Mouse (Mus musculus): ENCODE results near the gene Ttc25.
"Not testable (repeated sequence)": the region's sequence is repeated elsewhere in the genome, so short reads cannot be mapped to it uniquely, and the experiment has no call there.

The Ttc25 gene

GRCm38 (mm10) chr11:100570430-100571201 is 25.2 kb downstream of the Ttc25 start:
- DNase-seq (ENCODE audit: low spot score in 2 of 2): peak; percentile 36 to 83

GRCm38 (mm10) chr11:100571202-100571567 is 25.8 kb downstream of the Ttc25 start:
- no peak for DNase-seq (ENCODE audit: low spot score in 2 of 2)

GRCm38 (mm10) chr11:100574188-100574587 is 28.8 kb downstream of the Ttc25 start:
- DNase-seq (ENCODE audit: low spot score in 2 of 2): no peak

DNA sequence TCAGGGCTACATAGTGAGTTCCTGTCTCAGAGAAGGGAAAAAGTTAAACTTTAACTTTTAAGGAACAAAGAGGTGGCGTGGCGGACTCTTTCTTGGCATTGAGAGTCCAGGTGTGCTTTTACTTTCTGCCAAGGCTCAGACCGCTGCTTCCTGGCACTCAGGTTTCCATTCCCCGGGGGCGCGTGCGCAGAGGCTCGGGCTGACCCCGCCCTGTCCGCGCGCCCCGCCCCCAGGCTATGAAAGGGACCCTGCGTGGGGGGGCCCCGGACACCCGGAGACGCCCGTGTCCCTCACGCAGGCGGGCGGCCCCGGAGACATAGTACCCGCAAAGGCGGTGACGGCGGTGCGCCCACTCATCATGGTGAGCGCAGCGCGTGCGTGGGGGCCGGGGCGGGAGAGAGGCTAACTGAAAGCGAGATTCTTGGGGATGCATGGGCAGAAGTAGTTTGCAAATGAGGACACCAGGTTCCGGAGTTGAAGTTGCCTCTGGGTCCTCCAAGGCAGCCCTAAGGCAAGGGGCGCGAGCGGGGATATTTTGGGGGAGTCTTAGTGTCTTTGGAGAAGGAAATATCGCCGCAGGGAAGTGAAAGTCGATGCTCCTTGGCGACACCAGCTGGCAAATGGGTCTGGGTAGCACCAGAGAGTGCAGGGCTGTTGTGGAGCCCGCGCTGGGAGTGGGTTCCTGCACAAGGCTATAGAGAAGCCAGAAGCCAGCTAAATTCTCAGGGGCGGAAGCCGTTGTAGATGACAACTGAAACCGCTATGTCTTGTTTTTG is 29.5 kb downstream of the Ttc25 start, which contains the start of gene Cnp:
Gene Cnp, plus strand, starts transcription at position 197 of the 776 bp plus-strand sequence.
- peak; percentile 43 to 55 for DNase-seq (ENCODE audit: low spot score in 2 of 2)

DNA sequence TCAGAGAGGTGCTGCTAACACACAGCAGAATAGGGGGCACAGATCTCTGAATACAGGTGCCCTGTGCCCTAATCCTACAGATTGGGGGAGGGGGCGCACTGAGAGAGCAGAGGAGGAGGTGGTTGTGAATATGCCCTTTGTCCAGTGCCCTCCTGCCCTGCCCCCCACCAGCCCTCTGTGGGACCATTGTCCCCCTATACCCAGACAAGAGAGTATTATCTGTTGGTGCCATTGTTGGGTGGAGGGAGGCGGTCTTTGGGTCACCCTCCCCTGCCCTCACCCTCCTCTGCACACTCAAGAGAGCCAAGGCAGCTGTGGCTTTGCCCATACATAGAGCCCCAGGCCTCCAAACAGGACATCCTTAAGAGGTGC is 30.1 kb downstream of the Ttc25 start:
- no peak for DNase-seq (ENCODE audit: low spot score in 2 of 2)

GRCm38 (mm10) chr11:100576256-100576655 is 30.8 kb downstream of the Ttc25 start:
- DNase-seq (ENCODE audit: low spot score in 2 of 2): no peak

GRCm38 (mm10) chr11:100577852-100578599 is 32.6 kb downstream of the Ttc25 start:
- no peak for DNase-seq (ENCODE audit: low spot score in 2 of 2)

DNA sequence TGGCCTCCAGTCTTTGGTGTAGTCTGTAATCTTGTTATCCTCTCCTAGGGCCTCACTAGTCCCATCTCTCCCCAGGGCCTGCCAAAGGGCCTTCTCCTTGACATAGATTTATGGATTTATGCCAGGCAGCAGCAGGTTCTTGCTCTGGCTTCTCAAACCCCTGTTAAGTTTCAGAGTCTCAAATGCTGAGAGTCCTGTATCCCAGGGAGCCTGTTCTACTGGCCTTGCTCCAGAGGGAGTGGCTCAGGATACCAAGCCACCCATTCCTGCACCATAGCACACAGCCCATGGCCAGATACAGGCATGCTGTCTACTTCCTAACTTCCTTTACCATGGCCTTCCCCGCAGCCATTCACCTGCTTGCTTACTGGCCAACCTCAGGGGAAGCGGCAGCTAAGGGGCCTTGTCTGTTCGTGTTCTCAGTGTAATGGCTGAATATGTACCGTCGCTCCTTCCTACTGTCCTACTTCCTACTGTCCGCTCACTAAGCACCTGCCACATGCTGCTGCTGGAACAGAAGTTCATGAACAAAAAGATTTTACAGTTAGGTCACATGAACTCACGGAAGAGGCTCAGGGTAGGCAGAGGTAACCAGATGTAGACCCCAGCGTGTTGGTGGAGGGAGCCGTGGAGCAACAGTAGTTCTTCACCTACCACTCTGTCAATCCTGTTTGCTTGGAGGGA is 33.9 kb downstream of the Ttc25 start:
- DNase-seq (ENCODE audit: low spot score in 2 of 2): no peak

- DNase-seq (ENCODE audit: low spot score in 2 of 2): no peak
These were observed 34.9 kb downstream of the Ttc25 start for GRCm38 (mm10) chr11:100580275-100580674.

DNA sequence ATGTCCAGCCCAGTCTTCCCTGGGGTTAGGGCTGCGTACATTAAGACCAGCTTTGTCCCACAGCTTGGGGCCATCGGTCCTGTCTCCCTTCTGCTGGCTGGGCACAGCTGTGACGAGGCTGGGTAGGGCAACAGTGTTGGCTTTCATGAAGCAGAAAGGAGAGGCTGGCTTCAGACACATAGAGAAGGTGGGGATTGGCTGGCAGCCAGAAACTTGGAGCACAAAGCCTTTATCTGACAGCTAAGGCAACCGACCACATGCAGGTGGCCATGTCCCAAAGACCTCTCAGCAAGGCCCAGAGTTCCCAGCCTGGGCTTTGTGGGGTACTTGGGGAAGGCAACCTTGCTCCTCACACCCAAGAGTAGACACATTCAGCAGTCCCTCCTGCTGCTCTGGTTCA is 36.3 kb downstream of the Ttc25 start:
- peak in 1 of 2 experiments; percentile 47 for DNase-seq (ENCODE audit: low spot score in 2 of 2)

GRCm38 (mm10) chr11:100582413-100582812 is 37.0 kb downstream of the Ttc25 start:
- DNase-seq (ENCODE audit: low spot score in 2 of 2): not testable (repeated sequence)

DNA sequence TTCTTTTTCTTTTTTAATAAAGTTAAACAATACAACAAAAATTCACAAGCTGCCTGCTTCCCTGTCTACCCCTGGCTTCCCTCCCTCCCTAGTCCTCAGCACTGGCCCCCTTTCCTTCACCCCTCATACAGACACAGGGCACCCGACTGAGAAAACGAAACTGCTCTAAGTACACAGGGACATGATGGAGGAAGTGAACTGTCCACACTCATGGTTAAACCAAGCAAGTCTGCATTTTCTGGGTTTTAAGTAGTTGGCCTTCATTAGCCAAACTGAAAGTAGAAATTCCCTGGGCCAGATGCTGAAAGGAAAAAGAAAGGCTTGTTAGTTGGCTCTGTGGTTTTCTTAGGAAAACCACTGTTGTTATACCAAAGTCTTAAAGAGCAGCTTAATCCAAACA is 37.4 kb downstream of the Ttc25 start:
- no peak for DNase-seq (ENCODE audit: low spot score in 2 of 2)

GRCm38 (mm10) chr11:100584561-100584961 is 39.2 kb downstream of the Ttc25 start:
- no peak for DNase-seq (ENCODE audit: low spot score in 2 of 2)

GRCm38 (mm10) chr11:100585148-100585547 is 39.7 kb downstream of the Ttc25 start:
- DNase-seq (ENCODE audit: low spot score in 2 of 2): no peak

- no peak for DNase-seq (ENCODE audit: low spot score in 2 of 2)
These were observed 43.1 kb downstream of the Ttc25 start for GRCm38 (mm10) chr11:100588462-100588861.

DNA sequence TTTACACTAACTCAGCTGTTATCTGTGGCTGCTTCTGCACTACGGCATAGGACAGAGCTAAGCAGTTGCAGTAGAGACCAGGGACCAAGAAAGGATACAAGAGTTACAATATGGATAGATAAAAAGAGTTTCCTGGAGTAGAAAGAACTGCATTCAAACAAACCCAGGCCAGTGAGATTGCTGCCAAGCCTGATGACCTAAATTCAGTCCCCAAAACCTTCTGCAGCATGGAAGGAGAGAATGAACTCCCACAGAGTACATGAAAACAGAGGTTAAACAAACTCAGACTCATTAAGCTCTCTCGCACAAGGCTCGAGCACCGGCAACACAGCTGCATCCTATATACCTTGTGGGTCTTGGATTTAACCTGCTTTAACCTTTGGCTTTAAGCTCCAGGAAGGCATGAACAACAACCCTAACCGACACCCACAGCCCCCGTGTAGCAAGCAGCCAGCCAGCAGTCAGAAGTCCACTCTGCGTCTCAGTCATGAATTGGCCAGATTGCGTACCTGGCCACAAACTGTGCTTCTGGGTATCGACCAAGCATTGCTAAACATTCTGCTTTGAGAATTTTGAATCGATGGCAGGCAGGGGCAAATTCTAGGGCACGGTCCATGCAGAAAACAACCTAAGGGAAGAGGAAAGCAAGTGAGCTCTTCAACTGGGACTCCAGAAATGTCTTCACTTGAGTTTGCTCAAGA is 47.1 kb downstream of the Ttc25 start:
- DNase-seq (ENCODE audit: low spot score in 2 of 2): no peak

DNA sequence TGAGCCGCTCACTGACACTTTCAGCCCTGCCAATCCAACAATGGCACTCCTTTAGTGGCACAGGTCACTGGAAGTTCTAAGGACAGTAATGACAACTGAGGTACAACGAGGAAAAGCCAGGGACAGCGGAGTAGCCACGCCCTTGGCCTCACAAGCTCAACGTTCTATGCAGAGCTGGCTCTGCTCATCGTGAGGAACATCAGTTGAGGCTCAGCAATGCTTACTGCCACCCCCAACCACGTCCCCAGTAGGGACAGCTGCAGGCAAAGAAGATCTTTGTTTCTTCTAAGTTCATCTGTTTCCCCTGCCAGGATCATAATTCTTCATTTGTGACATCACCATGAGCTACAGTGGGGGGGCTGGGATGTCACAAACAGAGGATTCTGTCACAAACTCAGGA is 49.2 kb downstream of the Ttc25 start:
- DNase-seq (ENCODE audit: low spot score in 2 of 2): no peak

DNA sequence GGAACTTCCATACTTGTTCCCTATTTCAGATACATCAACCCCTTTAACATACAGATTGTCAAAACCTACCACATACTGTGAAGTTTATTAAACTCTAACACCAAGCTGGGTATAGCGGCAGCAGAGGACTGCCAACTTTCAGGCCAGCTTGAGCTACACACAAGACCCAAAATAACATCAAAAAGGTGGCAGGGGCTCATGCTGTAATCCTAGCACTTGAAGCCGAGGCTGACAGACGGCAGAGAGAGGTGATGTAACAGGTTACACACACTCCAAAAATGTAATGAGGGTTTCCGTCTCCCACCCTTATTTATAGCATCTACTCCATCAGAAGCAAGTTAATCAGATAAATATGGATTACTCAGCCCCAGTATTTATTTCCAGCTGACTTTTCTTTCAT is 50.1 kb downstream of the Ttc25 start:
- DNase-seq (ENCODE audit: low spot score in 2 of 2): no peak

DNA sequence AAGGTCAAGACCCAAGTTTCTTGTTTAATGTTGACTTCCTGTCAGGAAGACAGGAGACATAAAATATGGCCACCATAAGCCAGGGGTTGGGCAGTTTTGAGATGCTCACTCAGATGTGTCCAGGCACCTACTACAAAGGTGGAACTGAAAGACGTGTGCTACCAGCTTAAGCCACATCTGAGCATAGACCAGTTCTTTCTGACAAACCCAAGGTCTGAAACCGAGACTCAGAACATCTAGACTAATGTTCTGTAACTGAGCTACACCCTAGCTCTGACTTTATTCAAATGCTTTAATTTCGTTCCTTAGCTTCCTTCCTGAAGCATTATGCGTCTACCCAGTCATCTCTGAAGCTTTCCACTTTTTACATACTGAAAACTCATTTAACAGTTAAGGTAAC is 52.7 kb downstream of the Ttc25 start:
- no peak for DNase-seq (ENCODE audit: low spot score in 2 of 2)

GRCm38 (mm10) chr11:100601372-100601771 is 56.0 kb downstream of the Ttc25 start:
- no peak for DNase-seq (ENCODE audit: low spot score in 2 of 2)

- DNase-seq (ENCODE audit: low spot score in 2 of 2): no peak
These were observed 57.7 kb downstream of the Ttc25 start for GRCm38 (mm10) chr11:100603155-100603554.
